Mouse (Mus musculus) heart, postnatal 25 days (tissue): ENCODE measurements around the gene Cant1. TPM values are rescaled to one million over a fixed set of nuclear protein-coding genes. Genes with fewer than 3 reads are reported as not detected.
A peak's percentile ranks its signal among the peaks of the same experiment; 100 is the strongest.

Source experiments
- DNase-seq: peaks from one replicate; pipeline ENCODE4 v3.0.0; 2022; ENCODE audit warnings: low spot score
- intact Hi-C: fragments of 180-260 bp; cut with DNase I; formaldehyde crosslinking; loops from one replicate; pipeline ENCODE4 v1.15.1; 2025
- total RNA-seq, 2 experiments: library from RNA; stranded (reverse); gene quantifications; 2 replicates each; pipeline ENCODE4 v1.2.3; 2021

Cant1 gene
- total RNA-seq, result 10 to 100 TPM; 16.0 to 17.2 TPM

DNA sequence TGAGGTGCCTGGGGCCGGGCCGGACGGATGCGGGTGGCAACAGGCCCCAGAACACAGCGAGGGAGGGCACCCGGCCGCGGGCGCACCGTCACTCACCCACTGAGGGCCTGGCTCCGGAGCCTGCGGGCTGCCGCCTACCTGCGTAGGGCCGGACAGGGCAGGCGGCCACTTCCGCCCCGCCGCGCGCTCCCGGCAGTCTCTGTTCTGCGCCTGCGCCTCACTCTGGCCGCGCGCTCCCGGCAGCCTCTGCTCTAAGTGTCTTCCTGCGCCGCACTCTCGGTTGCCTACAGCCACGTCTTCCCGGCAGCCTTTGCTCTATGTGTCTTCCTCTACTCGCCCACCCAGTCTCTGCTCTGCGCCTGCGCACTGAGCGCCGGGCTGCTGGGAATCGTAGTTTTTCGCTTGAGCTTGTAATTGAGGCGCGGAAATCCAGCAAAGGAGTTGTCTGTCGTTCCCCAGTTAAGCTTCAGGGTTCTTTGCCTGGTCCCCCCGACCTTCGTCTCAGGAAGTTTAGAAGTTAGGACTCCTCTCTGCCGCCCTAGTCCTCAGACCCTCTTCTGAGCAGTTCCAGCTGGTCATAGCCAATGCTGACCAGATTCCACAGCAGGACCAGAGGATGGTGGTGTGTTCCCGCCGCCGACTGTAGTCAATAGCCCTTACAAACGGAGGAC lies at the start of gene Cant1:
TSS of gene Cant1 (minus strand) at position 253 of the 671 bp plus-strand sequence.
- peak; percentile 98 for DNase-seq
- intact Hi-C loops, result no loop called here

DNA sequence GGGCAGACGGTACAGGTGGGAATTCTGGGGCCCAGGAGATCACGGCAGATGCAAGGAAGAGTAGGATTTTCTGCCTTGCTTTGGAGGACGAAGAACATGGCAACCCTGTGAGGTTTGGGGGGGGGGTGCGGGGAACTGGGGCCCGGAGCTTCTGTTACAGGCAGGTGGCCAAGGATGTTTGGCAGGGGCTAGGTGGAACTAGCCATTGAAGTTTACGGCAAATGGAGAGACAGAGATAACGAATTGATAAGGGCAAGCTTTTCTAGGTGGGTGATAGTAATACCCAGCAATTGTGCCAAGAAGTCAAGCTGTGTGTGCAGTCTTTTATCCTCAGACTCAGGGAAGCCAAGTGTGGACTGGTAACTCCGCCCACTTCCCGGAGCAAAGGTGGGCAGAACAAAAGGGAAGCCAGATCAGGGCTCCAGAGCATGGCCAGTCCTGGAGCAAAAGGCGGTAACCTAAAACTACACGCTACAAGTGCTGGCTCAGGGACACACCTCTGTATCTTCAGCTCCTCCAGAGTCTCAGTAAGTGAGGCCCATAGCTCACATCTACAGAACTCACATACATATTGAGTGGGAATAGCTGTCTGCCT lies 48.7 kb upstream of the Cant1 start:
- intact Hi-C loops, result no loop called here
- no peak for DNase-seq

DNA sequence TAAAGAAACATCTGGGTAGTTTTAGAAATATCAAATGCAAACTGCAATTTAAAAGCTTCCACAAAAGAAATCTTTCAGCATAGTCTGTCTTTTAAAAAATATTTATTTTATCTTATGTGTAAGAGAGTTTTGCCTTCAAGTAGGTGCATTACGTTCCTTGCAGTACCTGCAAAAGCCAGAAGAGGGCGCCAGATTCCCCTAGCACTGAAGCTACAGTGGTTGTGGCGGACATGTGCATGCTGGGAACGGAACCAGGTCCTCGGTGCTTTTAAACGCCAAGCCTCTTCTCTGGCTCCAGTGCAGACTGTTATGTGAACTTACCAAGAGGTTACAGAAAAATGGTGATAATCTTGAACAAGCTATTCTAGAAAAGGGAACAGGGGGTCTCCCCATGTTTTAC lies 41.4 kb upstream of the Cant1 start:
- no peak for DNase-seq
- intact Hi-C loops, result no loop called here

DNA sequence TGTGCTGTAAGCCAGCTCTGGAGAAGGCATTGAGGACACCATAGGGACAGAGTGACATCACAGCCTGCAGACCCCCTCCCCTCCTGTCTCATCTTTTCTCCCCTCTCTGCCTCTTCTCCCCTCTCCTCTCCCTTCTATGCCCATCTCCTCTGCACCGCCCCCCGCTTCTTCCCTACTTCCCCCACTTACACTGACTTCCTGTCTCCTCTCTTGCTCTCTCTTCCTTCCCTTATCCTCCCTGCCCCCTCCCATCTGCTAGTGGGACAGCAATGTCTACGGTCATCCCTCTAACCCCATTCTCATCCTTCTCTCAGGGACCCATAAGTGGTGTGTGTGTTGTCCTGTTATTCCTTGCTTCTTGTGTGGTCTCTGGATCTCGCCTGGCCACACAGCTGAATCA lies 40.6 kb upstream of the Cant1 start:
- DNase-seq, result no peak
- intact Hi-C loops, result no loop called here

DNA sequence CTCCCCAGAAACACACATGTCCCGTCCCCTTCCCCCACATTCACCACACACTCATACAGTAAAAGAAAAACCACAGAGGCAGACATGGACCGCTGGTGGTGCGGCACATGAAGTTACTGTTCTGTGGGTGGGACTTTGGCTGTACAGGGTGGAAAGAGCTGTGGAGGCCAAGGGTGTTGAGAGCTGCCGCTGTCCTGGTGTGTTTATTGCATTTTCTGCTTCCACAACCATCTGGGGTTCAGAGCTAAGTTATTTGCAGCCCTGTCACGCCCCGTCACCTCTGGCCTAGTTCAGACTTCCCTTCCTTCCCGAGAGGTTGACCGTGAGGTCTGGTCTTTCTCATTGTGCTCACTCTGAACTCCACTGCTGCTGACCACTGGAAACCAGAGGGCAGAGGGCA lies 40.2 kb upstream of the Cant1 start:
- peak; percentile 65 for DNase-seq
- intact Hi-C loops, result no loop called here

DNA sequence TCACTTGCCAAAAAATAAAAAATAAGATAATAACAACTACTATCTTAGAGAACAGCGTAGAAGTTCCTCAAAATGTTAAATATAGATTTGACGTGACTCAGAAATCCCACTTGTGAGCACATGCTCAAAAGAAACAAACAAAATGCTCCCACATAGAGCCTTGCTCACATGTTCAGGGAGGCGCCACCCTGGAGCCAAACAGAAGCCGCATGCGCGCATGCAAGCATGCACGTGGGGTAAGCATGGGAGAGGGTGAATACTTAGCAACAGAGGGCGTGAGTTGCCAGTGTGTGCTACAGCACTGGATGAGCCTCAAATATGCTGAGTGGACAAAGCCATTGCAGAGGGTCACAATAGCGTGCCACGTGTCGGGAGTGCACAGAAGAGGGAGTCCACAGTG lies 38.1 kb upstream of the Cant1 start:
- intact Hi-C loops, result no loop called here
- DNase-seq, result peak; percentile 62

DNA sequence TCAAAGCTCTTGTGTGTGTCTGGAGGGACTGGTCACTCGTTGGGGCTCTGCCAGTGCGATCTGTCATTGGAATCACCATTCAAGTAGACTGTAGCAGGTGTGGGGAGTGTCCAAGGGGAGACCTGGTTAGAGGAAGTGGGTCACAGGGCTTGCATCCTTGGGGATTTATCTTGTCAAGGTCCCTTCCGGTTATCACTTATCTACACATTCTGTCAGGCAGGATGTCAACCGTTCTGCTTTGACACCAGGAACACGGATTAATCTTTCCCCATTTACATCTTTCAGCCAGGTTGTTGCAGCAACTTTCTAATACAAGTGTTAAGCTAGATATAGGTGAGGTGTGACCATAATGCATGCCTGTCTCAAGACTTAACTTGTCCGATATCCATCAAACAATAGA lies 36.9 kb upstream of the Cant1 start:
- intact Hi-C loops, result no loop called here
- no peak for DNase-seq

DNA sequence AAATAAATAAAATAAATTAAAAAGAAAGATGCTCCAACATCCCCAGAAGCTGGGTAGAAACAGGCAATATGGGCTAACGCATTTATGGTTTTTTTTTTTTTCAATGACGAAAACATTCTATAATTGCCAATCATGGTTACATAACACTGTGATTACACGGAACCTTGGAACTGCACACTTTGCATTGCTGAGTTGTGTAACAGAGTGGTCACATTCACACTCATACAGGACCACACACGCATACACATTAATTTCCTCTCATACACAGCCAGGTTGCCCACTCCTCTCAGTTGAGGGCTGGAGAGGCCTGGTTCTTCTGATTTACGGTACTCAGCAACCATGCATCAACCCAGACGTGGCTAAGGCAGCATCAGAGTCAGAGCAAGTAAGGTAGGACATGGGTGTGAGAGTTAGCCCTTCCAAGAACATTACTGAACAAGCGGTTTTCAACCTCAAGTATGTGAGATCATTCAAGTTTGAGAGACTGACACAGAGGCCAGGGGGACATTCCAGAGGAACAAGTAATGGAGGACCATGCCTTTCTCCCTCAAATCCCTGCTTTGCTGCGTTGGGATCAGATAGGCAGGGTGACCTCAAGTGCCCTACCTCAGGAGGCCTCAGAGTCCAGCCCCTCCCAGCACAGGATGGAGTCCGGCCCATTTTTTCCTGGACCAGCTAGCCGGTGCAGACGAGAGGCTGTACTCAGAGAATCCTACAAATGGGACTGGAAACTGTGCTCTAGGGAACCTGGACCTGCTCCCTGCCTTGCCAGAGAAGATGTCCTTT lies 35.2 kb upstream of the Cant1 start:
- peak; percentile 71 for DNase-seq
- intact Hi-C loops, result no loop called here

DNA sequence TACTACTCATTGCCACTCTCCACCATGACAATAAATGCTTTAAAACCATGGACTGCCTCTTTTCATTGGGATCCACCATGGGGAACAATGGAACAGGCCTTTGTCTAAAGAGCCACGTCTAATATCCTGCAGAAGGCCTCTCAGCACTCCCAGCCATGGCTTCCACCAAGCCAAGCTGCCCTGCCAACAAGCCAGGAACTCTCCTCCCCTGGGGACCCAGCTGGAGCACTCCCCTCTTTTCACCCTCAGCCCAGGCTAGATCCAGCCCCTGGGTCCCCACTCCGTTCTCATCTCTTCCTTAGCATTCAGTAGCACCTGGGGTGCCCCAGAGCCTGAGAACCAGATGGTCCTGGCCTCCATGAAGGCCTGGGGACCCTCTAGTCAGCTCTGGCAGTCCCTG lies 34.1 kb upstream of the Cant1 start:
- intact Hi-C loops, result no loop called here
- DNase-seq, result no peak

DNA sequence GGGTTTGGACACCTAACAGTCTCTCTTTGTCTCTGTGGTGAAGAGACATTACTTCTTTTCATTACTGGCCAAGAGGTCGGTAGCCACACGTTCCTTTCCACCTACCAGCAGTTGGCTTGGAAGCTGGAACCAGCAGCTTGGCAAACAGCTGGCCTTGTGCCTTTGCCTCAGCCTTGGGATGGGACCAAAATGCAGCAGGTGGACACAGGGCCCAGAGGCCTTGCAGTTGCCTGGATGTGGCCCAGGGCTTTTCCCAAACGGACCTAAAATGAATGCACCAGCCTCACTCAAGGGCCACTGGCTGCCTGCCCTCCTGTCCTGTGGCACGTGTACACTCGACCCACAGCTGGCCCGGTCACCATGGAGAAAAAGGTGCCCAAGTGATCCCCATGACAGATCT lies 32.3 kb upstream of the Cant1 start:
- intact Hi-C loops, result no loop called here
- no peak for DNase-seq

DNA sequence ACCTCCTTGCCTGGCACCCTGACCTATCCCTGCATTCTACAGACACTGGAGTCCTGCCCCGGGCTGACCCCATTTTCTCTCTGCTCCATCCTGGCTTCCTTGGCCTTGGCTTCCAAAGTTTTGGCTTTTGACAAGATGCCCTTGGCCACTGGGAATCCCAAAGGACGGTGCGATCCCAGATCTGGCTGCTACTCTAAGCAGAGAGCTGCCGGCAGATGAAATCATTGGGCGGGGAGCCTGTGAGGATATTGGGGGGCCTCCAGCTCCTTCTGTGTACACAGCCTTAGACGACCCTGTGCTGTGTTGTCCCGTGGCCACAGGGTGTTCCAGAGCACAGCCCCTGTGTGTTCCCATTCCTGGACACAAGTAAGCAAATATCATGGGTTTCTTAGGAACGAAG lies 29.5 kb upstream of the Cant1 start:
- peak; percentile 82 for DNase-seq
- intact Hi-C loops, result loop anchor here (5.0 kb wide), 1 partner anchor 294 kb away; no protein-coding TSS in a partner anchor

DNA sequence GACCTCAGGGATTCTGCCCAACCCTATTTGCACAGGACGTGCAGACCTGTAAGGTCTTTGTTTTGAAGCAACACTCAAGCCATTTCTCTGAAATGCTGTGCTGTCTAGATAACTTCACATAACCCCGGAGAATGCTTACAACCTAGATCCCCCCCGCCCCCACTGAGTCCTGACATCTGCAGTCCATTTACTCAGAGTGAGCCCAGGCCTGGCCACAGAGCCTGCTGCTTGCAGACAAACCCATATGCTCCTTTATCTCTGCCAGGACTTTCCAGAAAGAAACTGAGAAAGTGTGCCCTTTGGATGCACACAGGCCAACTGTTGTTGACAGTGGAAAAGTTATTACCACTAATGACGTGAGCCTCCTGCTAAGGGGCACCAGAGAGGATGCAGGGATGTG lies 28.5 kb upstream of the Cant1 start:
- intact Hi-C loops, result loop anchor here (5.0 kb wide), 1 partner anchor 295 kb away; no protein-coding TSS in a partner anchor

DNA sequence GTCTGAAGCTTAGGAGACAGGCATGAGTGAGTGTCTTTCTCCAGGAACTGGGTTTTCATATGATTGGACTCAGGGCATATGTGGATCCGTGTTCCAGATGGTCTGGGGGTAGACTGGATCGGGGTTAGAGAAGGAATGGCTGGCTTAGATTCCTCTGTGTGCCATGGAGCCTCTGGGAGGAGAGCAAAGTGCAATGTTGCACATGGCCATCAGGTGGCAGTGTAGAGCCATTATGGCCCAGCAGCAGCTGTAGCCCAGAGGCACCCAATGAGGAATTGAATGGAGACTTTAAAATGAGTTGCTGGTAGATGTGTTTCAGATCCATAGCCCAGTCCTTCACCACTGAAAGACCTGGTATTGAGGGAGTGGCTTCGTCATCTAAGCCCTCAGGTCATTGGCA lies 27.0 kb upstream of the Cant1 start:
- DNase-seq, result peak; percentile 44
- intact Hi-C loops, result loop anchor here (1.0 to 5.0 kb wide), 2 partner anchors 45 to 296 kb away; no protein-coding TSS in a partner anchor

More for the DNA sequence above, 28.5 kb upstream of the Cant1 start:
- DNase-seq, result no peak

DNA sequence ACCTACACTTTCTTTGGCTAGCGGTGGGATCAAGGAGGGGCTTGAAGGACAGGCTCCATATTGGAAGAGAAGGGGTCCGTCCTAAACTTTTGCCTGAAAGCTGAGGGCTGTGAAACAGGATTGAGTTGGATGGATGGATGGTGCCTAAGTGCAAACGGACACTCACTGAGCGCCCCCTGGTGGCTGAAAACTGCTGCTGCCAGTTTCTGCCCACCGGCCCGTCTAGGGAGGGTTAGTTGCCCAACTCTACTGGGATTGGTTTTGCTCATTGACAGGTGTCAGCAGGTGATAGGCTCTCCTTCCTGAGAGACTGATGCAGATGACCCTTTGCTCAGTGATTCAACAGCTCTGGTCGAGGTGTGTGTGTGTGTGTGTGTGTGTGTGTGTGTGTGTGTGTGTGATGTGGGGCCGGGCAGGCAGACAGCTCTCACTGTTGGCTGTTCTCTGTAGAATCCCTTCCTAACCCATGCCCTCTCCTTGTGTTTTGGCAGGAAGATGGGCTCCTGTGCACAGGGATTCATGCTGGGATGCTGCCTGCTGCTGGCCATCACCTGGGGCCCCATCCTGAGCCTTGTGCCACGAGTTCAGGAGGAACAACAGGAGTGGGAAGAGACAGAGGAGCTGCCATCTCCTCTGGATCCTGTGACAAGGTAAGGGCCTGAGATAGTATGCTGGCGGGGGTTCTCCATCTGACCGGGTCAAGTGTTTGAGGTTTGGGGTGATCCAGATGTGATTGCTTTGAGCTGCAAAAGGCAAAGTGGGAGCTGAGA lies 24.5 kb upstream of the Cant1 start:
- intact Hi-C loops, result loop anchor here (1.0 kb wide), 1 partner anchor 20 kb away; no protein-coding TSS in a partner anchor
- no peak for DNase-seq

DNA sequence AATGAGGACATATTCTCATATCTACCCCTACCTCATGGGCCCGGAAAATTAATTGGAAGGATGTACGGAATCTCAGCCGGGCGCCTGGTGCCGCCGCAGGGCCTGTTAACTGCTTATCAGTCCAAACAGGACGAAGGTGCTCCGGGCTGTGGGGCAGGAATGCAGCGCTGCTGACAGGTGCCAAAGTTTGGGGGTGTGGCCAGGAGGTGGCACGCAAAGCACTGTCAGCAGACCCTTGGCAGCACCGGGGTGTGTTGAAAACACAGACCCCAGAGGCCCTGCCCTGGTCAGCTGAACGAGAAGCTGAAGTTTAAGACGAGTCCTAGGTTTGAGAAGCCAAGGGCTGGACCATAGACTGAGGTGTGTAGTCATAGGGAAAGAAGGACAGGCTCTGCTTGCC lies 23.8 kb upstream of the Cant1 start:
- no peak for DNase-seq
- intact Hi-C loops, result loop anchor here (1.0 kb wide), 1 partner anchor 19 kb away; no protein-coding TSS in a partner anchor

DNA sequence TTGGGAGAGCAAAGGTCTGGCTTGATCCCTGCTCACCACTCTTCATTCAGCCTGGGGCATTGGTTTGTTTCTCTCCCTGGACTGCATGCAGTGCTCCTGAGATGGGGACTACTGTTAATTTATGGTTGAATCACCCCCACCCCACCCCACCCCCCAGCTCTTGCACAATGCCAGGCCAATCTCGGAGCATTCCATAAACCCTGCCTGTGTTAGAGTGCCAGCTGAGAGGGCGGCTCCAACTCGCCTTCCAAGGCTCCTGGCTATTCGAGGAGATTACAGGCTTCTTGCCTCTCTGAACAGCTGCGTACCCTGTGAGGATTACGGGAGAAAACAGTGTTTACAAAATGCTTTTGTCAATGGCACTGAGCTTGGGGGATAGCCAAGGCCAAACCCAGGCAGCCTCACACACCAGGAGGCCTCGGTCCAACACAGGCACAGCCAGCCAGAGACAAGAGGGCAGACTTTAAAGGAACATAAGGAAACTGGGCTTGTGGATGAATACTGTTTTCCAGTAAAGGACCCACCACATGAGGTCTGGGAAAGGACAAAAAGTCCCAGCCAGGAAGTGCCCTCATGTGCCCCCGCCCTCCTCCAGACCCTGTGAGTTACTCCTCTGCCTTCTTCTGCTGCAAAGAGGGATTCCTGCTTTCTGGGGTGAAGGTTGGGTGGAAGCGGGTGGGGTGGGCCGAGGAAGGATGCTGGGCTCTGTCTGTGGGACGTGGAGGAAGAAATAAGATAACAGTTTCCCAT lies 20.0 kb upstream of the Cant1 start:
- intact Hi-C loops, result no loop called here
- DNase-seq, result no peak

DNA sequence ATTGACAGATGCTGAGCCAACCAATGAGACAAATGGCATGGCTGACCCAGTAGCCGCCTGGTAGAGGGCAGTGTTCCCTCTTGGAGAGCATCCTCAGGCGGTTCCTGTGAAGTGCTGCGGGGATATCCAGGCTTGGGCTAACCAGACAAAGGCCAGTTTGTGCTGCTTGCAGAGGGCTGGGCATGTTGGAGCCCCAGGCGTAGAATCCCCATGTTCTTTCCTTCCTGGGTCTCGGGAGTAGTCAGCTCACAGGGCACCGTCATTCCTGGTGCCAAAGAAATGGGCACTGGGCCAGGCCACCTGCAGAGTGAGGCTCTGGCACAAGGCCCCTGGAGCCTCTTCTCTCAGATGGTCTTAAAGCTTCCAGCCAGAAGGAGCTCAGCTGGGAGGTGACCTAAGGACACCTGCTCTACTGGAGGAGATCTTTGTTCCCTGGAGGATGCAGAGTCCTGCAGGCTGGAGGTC lies 17.6 kb upstream of the Cant1 start:
- intact Hi-C loops, result no loop called here
- DNase-seq, result no peak

DNA sequence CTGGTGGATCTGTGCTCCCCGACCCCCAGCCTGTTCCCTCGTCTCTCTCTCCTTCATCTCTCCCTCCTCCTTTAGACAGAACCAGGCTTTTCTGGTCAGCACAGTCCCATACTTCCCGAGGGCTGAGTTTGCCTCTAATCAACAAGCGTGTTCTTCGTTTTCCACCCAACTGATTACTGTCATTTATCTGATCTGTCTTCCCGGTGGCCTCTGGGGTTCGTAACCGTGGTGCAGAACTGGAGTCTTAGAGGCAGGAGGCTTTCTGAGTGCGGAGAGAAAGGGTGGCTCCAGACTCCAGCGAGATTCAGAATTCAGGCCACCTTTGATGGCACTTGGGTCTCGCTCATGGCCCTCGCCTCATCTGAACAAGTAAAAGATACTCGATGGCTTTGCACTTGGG lies 15.2 kb upstream of the Cant1 start:
- no peak for DNase-seq
- intact Hi-C loops, result no loop called here

DNA sequence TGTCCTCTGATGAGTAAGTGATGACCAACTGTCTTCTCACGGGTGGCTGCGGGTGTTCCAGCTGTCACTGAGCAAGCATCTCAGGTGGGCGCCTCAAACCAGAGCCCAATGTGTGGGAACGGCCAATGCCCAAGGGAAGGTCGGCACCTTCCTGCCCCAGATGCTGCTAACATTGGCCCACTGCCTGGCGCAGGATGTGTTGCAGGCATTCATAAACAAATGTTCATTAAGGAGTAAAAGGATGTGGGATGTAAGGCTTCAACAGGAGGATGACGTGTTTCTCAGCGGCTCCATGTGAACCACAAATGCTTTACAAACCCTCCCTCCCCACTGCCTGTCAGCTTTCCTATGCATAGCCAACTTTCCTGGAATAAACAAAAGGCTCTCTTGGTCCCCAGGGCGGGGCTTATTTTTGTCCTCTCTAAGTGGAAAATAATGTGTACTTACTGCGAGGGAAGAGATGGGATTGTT lies 14.5 kb upstream of the Cant1 start:
- no peak for DNase-seq
- intact Hi-C loops, result no loop called here
